Mouse (Mus musculus): ENCODE measurements around the gene Zfp457.

Zfp457 gene

DNA sequence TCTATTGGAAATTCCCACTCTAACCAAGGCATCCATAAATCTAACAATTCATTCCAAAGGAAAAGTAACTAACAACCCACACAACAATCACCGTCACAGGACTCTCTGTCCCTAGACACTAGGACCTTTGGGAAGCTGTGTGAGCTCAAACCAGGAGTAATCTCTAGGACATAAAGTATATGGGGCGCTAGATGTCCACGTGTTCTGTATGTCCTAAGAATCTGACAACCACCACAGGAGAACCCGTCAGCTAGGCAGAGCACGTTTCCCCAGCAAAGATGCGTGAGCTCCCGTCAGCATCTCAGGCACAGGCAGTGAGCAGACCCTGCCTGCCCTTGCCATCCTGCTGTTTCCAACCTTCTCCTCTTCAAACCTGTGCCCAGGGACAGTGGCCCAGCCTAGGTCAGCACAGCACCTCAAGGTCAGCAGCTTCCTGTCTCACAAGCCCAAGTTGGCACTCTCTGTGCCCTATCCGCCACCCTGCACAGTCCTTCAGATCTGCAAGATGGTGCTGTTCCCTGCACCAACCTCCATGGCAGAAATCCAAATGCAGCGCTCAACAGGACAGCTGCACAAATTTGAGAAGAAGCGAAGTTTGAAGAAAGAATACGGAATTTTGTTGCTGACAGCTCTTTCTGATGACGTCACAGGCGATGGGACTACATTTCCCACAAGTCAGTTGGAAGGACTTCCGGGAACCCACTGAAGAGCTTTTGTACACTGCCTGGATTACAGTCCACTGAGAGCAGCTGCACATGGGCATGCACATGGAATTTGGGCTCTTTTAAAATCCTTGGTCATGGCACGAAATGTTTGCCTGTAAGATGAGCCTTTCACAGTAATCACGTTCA, at the start of gene Zfp457:
Gene Zfp457 (minus strand): TSS at position 664 of the 851 bp plus-strand sequence.
- in situ Hi-C loops (cut with MboI, MseI) = loop anchor here in 1 of 2 experiments (5.0 to 10.0 kb wide), 2 partner anchors 39 to 181 kb away; partner anchors contain the start of gene Zfp759

DNA sequence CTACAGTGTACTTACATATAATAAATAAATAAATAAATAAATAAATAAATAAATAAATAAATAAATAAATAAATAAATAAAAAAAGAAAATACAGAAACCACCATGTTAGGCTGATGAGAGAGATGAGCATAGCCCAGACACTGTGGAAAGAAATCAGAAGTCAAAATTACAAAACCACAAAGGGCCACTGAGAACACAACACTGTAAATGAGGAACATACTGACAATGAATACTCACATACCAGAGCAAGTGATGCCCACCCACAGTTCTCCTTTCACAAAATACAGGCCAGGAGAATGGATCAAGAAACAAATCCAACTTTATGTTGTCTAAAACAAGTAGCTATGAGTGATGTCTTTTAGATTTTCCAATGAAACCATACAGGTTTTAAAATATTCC, 45.6 kb upstream of the Zfp457 start:
- in situ Hi-C loops (cut with MboI, MseI) = no loop called here

DNA sequence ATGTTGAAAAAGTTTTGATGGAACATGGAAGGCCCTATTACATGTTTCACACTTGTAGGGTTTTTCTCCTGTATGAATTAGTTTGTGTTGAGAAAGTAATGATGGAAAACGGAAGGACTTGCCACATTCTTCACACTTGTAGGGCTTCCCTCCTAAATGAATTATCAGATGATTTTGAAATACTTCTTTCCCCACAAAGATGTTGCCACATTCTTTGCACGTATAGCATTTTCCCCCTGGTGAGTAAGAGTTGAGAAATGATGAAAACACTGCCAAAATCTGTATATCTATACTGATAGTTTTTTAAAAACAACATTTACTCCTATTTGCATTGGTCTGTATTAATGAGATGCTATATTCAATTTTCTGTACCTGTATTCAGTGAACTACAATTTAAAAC, 37.1 kb upstream of the Zfp457 start:
- in situ Hi-C loops (cut with MboI, MseI) = no loop called here

DNA sequence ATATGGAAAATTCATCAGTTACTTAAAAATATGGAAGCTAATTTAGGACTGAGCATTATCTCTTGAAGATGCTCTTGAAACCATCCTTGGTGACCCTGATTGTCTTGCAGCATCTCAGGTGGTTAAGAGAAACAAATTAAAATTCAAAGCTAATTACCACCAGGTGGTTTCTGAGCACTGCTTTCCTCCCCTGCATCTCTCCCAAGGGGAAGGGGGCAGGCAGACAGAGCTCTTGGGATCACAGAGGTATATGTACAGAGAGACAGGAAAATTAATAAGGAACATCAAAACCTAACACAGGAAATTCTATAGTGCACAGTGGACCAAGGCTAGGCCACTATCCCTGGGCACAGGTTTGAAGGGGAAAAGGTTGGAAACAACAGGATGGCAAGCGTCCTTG, 26.6 kb upstream of the Zfp457 start:
- in situ Hi-C loops (cut with MboI, MseI) = no loop called here

DNA sequence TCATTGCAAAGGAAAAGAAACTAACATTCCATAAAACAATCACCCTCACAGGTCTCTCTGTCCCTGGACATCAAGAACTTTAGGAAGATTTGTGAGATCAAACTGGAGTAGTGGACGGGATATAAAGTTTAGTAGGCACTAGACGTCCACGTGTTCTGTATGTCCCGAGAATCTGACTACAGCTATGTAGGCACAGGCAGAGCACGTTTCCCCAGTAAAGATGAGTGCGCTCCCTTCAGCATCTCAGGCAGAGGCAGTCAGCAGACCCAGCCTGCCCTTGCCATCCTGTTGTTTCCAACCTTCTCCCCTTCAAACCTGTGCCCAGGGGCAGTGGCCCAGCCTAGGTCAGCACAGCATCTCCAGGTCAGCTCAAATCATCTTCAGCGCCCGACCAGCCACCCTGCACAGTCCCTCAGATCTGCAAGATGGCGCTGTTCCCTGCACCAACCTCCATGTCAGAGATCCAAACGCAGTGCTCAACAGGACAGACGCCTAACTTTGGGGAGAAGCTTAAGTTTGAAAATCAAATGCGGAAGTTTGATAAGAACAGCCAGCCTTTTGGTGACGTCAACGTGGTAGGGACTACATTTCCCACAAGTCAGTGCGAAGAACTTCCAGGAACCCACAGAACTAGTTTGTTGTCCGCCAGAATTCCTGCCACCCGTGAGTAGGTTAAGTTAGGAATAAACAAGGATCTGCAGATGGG, 25.9 kb upstream of the Zfp457 start, which contains the start of gene Zfp595:
Gene Zfp595 (minus strand): TSS at position 552 of the 706 bp plus-strand sequence.
- in situ Hi-C loops (cut with MboI, MseI) = no loop called here

DNA sequence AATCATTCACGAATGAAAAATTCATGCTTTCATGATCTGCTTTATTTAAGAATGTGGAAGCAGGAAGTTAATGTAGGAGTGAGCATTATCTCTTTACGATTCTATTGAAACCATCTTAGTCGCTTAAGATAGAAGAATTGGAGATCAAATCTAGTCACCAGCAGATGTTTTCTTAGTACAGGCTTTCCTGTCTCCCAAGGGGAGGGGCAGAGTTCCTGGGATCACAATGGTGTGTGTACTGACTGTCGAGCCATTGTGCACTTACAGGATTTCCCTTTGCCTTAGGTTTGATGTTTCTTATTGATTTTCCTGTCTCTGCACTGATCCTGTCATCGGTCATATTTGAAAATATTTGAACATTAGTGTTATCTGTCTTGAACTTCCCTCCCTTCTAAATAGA, 433 bp upstream of the Zfp457 start:
- in situ Hi-C loops (cut with MboI, MseI) = loop anchor here in 1 of 2 experiments (5.0 to 10.0 kb wide), 2 partner anchors 39 to 182 kb away; partner anchors contain the start of gene Zfp759

DNA sequence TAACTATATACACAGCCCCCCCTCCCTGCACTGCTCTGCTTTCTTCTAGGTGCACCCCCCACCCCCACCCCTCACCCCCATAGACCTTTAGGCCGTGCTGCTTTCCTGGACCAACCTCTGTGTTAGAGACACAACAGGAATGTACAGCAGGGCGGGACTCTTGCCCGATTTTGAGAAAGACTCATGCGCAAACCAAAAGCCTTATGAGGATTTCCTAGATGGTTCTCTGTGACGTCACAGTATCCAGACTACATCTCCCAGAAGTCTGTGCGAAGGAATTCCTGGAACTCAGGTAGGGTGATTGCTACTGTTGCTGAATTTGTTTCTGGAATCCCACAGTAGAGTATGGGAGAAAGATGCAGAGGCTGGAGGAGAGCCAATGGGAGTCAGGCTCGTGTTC, 28.0 kb downstream of the Zfp457 start, which contains the start of gene Zfp458:
Gene Zfp458 (minus strand): TSS at position 153 of the 400 bp plus-strand sequence.
- in situ Hi-C loops (cut with MboI, MseI) = no loop called here

DNA sequence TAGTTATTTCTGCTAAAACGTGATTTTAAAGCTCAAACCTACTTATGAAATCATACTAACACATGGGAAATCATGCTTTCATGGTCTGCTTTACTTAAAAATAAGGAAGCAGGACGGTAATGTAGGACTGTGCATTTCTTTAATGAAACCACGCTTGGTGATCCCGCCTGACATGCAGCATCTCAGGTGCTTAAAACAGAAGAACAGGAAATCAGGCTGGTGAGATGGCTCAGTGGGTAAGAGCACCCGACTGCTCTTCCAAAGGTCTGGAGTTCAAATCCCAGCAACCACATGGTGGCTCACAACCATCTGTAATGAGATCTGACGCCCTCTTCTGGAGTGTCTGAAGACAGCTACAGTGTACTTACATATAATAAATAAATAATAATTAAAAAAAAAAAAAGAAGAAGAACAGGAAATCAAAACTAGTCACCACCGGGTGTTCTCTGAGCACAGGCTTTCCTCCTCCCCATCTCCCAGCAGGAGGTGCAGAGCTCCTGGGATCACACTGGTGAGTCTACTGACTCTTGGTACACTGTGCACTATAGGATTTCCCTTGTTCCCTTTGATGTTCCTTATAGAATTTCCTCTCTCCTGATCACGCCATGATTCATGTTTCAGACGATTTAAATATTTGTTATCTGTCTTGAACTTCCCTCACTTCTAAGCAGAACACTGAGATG, 36.8 kb downstream of the Zfp457 start:
- in situ Hi-C loops (cut with MboI, MseI) = loop anchor here in 1 of 2 experiments (5.0 kb wide), 1 partner anchor 38 kb away; the partner anchor contains the start of gene Zfp457

DNA sequence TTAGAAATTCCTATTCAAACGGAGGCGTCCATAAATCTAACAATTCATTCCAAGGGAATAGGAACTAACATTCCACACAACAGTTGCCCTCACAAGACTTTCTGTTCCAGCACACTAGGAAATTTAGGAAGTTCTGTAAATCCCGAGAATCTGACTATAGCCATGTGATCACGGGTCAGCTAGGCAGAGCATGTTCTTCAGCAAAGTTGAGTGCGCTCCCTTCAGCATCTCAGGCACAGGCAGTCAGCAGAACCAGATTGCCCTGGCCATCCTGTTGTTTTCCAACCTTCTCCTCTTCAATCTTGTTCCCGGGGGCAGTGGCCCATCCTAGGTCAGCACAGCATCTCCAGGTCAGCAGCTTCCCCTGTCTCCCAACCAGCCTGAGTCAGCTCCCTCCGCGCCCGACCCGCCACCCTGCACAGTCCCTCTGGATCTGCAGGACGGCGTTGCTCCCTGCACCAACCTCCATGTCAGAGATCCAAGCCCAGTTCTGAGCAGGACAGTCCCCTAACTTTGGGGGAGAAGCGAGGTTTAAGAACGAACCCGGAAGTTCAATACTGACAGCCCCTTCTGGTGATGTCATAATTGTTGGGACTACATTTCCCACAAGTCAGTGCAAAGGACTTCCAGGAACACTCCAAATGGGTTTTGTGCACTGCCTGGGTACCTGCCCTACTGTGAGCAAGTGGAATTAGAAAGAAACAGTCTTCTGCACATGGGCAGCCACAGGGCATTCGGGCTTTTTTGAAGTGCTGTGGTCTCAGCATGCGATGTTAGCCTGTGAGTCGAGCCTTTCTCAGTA, 37.5 kb downstream of the Zfp457 start:
- in situ Hi-C loops (cut with MboI, MseI) = loop anchor here in 1 of 2 experiments (5.0 kb wide), 1 partner anchor 39 kb away; the partner anchor contains the start of gene Zfp457
